Mouse (Mus musculus): ENCODE results near the gene Ppp1r14b. TPM values are rescaled to one million over a fixed set of nuclear protein-coding genes. Genes with fewer than 3 reads are reported as not detected.

The Ppp1r14b gene
- total RNA-seq, 1 experiment from 2014 or later: 20.1 TPM

DNA sequence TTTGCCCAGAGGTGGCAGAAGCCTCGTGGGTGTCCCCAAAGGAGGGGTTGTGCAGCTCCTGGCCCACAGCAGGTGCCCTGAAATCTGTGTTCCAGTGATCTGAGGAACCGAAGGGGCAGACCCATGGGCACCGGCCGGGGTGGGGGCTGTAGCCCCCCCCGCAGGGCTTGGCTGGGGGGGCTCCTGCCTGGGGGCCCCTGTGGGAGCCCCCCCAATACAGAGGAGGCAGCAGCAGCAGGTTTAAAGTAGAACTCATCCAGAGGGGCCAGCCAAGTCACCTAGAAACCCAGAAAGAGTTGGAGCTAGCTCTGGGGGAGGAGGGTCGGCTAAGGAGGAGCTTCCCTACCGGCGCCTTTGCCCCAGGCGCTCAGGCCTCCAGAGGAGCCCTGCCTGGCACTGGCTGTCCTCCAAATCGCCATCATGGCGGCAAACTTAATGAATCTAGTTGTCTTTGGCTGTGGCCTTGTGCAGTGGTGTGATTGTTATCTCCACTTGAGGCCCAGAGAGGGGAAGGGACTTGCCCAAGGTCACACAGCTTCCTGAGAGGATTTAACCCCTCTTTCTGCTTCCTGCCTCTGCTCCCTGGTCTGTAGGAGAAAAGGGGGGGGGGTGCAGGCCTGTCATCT, 4.2 kb upstream of the Ppp1r14b start:
- no peak for ATAC-seq (ENCODE audit: extremely low read depth, insufficient number of reproducible peaks, low FRiP score, poor library complexity, severe bottlenecking)

DNA sequence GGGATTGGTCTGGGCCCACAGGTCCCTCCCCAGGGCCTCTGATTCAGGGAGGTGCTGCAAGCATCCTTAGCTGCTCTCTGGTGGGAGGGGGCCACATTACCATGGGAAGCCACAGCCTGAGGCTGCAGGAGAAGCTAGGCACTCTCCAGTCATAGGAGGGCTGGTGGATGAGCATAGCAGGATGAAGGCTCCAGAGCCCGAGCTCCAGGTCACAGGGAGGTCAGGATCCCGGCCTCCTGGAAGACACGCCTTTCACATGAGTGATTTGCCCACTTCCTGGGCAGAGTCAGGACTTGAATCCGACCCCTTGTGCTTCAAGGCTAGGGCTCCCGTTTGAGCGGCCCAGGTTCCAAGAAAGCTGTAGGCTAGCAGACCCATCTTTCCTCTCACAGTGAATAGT, 3.1 kb upstream of the Ppp1r14b start:
- ATAC-seq (ENCODE audit: extremely low read depth, insufficient number of reproducible peaks, low FRiP score, poor library complexity, severe bottlenecking): no peak

DNA sequence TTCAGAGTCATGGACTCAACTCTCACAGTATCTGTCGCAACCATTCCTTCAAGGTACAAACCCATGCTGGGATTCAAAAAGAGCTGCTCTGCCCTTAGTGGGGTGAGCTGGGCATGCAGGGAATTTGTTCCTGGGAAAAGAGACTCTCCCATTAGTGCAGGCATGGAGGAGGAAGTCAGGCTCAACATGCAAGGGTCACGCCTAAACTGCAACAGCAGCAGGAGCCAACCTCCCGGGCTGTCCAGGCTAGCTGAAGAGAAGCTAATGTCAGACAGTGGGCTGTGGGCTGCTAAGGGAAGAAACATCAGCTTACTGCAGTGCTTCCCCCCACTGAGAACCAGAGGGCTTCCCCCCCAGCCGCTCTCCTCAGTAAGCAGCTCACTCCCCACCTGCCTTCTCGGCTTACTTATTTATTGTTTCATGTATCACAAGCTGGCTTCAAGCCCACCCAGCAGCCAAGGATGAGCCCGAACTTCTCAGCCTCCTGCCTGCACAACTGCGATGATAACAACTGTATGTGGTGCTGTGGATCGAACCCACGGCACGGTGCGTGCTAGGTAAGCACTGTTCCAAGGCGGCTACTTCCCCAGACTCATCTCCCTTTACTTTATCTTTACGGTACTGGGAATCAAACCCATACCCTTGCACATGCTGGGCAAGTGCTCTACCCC, 2.4 kb upstream of the Ppp1r14b start:
- ATAC-seq (ENCODE audit: extremely low read depth, insufficient number of reproducible peaks, low FRiP score, poor library complexity, severe bottlenecking): no peak

- ATAC-seq (ENCODE audit: extremely low read depth, insufficient number of reproducible peaks, low FRiP score, poor library complexity, severe bottlenecking): no peak
These were observed 1.1 kb upstream of the Ppp1r14b start for GRCm38 (mm10) chr19:6973581-6974190.

DNA sequence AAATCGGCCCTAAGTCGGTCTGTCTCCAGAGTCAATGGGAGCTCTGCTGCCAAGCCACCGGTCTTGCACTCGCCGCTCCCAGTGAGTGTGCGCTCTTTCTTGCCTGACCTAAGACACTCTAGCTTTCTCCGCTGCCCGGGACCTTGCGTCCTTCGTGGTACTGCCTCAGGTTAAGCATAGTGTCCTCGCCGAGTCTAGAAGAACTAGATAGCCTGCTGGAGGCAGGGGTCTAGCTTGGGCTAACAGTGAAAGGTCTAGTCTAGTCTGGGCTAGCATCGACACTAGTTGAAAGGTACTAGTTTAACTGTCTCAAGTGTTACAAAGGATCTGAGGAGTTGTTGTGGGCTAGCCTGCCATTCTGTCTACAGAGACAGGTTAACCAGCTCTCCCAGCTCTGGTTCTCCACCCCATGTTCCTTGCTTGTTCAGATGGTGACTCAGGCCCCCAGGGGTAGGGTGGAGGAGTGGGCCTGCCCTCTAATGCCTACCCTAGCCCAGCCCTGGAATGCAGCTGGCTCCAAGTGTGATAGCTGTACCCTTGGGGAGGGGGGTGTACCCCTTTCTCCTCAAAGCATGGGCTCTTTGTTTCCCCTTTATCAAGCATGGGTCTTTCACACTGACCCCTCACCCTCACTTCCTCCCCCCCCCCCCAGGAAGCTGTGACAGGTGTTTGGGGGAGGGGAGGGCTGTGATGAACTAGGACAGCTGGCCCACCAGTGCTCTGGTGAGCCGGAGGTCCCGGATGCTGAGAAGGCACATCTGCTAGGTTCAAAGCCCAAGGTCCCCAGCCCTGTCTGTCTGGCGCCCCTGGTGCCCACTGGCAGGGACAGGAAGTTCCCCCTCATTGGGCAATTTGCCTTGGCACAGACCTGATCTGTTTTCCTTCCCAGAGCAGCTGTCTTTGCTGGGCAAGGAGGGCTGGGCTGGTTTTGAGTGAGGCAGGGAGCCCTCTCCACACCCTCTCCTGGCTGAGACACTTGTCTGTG, 1.1 kb downstream of the Ppp1r14b start, which contains the start of gene Plcb3:
Gene Plcb3, minus strand, starts transcription at position 934 of the 985 bp plus-strand sequence.
- ATAC-seq (ENCODE audit: extremely low read depth, insufficient number of reproducible peaks, low FRiP score, poor library complexity, severe bottlenecking): no peak

- no peak for ATAC-seq (ENCODE audit: extremely low read depth, insufficient number of reproducible peaks, low FRiP score, poor library complexity, severe bottlenecking)
These were observed 3.2 kb downstream of the Ppp1r14b start for GRCm38 (mm10) chr19:6977759-6978638.

DNA sequence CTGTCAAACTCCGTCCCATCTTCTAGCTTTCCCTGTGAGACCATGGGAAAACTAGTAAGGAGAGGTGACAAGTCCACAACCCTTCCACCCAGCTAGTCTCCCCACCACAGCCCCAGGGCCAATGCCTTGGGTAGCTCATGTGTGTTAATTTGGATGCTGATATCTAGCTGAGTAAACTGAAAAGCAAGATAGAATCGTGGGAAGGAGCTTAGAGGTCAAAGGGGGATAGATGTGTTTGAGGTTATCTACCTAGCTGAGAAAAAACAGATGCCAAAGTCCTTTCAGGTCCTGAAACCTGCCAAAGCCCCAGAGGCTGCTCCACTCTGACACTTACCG, 3.8 kb downstream of the Ppp1r14b start:
- ATAC-seq (ENCODE audit: extremely low read depth, insufficient number of reproducible peaks, low FRiP score, poor library complexity, severe bottlenecking): no peak

- no peak for ATAC-seq (ENCODE audit: extremely low read depth, insufficient number of reproducible peaks, low FRiP score, poor library complexity, severe bottlenecking)
These were observed 4.3 kb downstream of the Ppp1r14b start for GRCm38 (mm10) chr19:6979001-6979479.

DNA sequence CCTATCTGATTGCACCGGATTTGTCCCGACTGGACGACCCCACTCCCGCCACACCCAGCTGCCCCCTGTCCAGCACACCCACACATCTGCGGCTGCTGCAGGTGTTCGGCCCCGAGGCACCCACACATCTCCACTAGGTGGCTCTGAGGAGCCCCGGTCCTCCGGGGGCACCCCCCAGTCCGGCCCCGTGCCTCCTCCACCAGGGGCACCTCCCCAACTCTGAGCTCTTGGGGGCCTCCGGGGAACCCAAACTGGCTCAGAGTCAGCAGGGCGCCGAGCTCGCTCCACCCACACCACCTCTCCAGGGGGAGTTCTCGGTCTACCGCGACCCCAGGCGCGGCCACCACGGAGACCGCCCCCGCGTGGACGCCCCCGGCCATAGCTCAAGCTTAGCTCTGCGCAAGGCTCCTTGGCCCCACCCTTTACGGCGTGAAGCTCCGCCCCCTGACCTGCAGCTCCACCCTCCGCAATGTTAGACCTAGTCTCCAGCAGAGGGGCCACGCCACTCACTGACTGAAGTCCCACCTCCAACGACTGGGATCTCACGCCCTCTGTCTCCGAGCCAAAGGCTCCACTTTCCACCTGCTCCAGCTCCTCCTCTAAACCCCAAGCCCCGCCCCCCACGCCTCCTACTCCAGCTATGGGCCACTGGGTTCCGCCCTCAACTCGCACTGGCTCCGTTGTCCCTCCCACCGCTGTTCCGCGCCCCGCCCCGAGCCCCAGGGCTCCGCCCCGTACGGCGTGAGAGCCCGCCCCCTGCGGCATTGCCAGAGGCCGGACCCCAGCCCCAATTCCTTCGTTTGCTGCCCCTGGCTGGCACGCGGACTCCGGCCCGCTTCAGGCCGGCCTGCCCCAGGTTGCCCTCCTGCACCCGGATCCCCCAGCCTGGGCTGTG, 5.0 kb downstream of the Ppp1r14b start:
- peak; percentile 81 for ATAC-seq (ENCODE audit: extremely low read depth, insufficient number of reproducible peaks, low FRiP score, poor library complexity, severe bottlenecking)

DNA sequence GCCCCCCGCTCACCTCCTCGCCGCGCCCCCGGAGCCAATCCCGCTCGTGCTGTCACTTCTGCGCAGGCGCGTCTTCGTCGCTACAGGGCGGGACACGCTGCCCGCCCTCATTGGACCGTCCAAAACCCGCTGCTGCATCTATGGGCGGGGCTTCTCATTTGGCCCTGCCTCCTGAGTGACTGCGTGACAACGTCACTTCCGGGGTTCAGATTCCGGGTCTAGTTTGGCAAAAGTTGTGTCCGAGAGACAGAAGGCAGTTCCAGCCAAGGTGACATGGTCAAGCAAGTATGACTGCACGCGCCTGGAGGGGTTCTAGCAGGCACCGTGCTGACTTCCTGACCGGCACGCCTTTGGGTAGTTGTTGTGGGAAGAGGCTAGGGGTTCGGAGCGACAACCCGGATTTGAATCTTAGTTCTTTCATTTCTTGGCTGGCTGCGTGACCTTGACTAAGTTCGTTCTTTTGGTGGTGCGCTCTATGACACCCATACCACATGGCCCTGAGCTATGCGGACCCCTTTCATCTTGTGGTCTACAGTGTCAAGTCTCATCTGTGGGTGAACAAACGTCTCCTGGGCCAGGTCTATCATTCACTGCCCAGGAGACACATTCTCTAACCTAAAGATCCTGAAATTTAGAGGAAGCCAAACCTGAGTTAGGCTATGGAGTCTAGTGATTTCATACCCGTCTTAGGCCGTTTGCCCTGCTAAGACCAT, 5.8 kb downstream of the Ppp1r14b start, which contains the start of gene Fkbp2:
Gene Fkbp2, minus strand, starts transcription at position 121 of the 713 bp plus-strand sequence.
- ATAC-seq (ENCODE audit: extremely low read depth, insufficient number of reproducible peaks, low FRiP score, poor library complexity, severe bottlenecking): peak; percentile 69

DNA sequence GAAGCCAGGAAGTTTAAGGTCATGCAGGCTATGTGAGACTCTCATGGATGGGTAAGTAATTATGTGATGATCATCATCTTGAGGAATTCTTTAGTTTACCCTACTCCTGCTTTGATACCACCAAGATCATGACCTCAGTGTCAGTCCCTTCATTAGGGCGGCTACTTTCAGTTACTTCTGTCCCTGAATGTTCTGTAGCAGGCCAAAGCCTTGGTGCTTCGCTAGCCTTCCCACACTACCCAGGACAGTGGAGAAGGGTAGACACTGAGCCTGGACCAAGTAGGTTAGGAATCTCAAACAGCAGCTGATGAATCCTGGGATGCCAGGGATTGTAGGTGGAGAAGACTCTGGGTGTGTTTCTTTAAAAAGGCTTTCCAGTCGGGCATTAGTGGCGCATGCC, 6.7 kb downstream of the Ppp1r14b start:
- no peak for ATAC-seq (ENCODE audit: extremely low read depth, insufficient number of reproducible peaks, low FRiP score, poor library complexity, severe bottlenecking)

- no peak for ATAC-seq (ENCODE audit: extremely low read depth, insufficient number of reproducible peaks, low FRiP score, poor library complexity, severe bottlenecking)
These were observed 8.9 kb downstream of the Ppp1r14b start for GRCm38 (mm10) chr19:6983621-6984020.

DNA sequence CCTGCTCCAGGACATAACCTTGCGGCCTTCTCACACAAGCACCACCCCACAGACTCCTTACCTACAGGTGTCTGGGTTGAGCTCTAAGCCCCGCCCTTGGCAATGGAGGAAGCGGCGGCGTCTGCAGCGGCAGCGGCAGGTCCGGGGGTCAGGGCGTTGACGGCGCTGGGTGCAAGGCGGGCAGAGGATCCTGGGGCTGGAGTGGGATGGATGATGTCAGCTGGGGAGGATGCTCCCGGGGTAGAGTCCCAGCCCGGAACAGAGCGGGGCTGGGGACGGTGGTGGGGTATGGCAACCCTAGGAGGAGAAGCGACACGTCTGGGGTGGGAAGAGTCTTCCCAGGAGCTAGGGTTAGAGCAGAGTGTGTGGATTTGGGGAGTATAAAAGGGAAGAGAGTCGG, 10.5 kb downstream of the Ppp1r14b start:
- ATAC-seq (ENCODE audit: extremely low read depth, insufficient number of reproducible peaks, low FRiP score, poor library complexity, severe bottlenecking): no peak

GRCm38 (mm10) chr19:6985951-6986708, 11.4 kb downstream of the Ppp1r14b start:
- no peak for ATAC-seq (ENCODE audit: extremely low read depth, insufficient number of reproducible peaks, low FRiP score, poor library complexity, severe bottlenecking)

GRCm38 (mm10) chr19:6987061-6987903, 12.5 kb downstream of the Ppp1r14b start, which contains the start of gene Vegfb:
TSS of gene Vegfb (minus strand) at chr19:6987651.
- no peak for ATAC-seq (ENCODE audit: extremely low read depth, insufficient number of reproducible peaks, low FRiP score, poor library complexity, severe bottlenecking)

Data from neutrophil, adult 5-6 weeks (primary cell).